Mouse (Mus musculus): ENCODE results near the gene Magi1. TPM values are rescaled to one million over a fixed set of nuclear protein-coding genes. Genes with fewer than 3 reads are reported as not detected.

Gene Magi1
- polyA plus RNA-seq, 1 experiment: 2.3 TPM

- H3K36me3 ChIP-seq (replicated peaks; ENCODE audit: low read length): no peaks in the 10 kb centered on the region
- H3K4me1 ChIP-seq: no peaks in the 10 kb centered on the region
- no peak for TF ChIP-seq GATA1 (IDR thresholded peaks at IDR 0.05; ENCODE audit: borderline replicate concordance, low read length)
- TF ChIP-seq FLI1 (IDR thresholded peaks at IDR 0.05; ENCODE audit: low read length): no peak
- no peak overlapping the region for H3K4me3 ChIP-seq (replicated peaks)
- no peaks in the 10 kb centered on the region for H3K27me3 ChIP-seq (replicated peaks)
- no peaks in the 10 kb centered on the region for H3K9me3 ChIP-seq
These were observed 220.2 kb downstream of the Magi1 start for GRCm38 (mm10) chr6:94063542-94063941.

GRCm38 (mm10) chr6:94061424-94061980, 222.2 kb downstream of the Magi1 start:
- Histone ChIP-seq H3K9me3 (no peaks in the 10 kb centered on the region), H3K4me3 (replicated peaks) (no peak overlapping the region), H3K27me3 (replicated peaks) (no peaks in the 10 kb centered on the region), H3K36me3 (replicated peaks; ENCODE audit: low read length) (no peaks in the 10 kb centered on the region), H3K4me1 (no peaks in the 10 kb centered on the region)
- no peak for TF ChIP-seq FLI1 (IDR thresholded peaks at IDR 0.05; ENCODE audit: low read length)
- TF ChIP-seq GATA1 (IDR thresholded peaks at IDR 0.05; ENCODE audit: borderline replicate concordance, low read length): no peak

DNA sequence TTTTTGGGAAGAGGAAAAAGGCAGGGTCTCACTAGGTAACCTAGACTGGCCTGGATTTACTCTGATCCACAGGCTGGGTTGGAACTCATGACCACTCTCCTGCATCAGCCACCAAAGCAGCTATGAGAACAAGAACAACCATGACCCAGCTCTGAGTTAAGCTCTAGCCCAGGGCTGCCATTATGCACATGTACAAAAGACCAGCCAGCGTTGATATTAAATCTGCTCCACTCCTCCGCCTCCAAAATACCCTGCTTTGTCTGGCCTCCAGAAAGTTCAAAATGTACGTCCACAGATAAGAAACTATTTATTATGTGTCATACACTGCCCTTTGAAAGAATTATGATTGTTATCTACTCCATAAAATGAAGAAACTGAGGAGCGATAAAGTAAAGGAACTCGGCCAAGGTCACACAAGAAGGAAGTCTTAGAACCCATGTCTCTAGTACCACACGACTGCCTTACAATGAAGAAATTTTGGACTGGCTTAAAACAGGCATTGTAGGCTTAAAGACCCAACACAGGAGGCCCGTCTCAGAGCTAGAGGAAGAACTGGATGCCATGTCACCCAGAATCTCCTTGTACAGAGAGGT, 223.0 kb downstream of the Magi1 start:
- Histone ChIP-seq H3K9me3 (no peaks in the 10 kb centered on the region), H3K4me1 (no peaks in the 10 kb centered on the region), H3K4me3 (replicated peaks) (no peak overlapping the region), H3K36me3 (replicated peaks; ENCODE audit: low read length) (no peaks in the 10 kb centered on the region), H3K27me3 (replicated peaks) (no peaks in the 10 kb centered on the region)
- TF ChIP-seq GATA1 (IDR thresholded peaks at IDR 0.05; ENCODE audit: borderline replicate concordance, low read length) (no peak), FLI1 (IDR thresholded peaks at IDR 0.05; ENCODE audit: low read length) (no peak)

DNA sequence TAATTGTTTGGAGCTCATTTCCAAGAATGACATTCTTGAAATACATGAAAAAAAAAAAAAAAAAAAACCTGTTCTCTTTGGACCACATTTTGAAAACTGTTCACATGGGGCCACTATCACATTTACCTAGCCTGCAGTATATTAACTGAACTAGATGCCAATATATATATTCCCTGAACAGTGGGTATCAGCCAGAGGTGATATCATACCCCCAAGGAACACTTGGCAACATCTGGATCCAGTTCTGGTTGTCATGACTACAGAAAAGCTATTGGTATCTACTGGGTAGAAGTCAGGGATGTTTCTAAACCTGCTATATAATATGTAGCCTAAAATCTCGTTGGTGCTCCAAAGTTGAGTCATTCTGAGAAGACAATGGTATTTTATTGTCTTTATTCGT, 224.6 kb downstream of the Magi1 start:
- Histone ChIP-seq H3K9me3 (no peaks in the 10 kb centered on the region), H3K4me1 (no peaks in the 10 kb centered on the region), H3K27me3 (replicated peaks) (no peaks in the 10 kb centered on the region), H3K4me3 (replicated peaks) (no peak overlapping the region), H3K36me3 (replicated peaks; ENCODE audit: low read length) (no peaks in the 10 kb centered on the region)
- no peak for TF ChIP-seq FLI1 (IDR thresholded peaks at IDR 0.05; ENCODE audit: low read length)
- TF ChIP-seq GATA1 (IDR thresholded peaks at IDR 0.05; ENCODE audit: borderline replicate concordance, low read length): no peak

DNA sequence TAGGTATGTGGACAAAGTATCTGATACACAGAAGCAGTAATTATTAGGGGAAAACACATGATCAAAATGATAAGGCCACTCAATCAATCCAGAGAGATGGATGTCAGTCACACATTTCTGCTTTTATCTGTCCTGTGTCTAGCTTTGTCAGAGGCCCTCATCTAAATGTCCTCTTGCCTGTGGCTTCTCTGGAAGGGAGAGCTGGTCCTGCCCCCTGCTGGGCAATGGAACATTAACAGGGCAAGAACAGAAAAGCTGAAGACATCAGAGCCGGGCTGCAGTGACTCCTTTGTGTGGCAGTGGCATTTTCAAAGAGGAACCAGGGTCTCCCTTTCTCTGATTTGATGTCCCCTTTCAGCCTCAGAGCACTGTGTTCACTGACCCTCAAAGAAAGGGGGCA, 229.8 kb downstream of the Magi1 start:
- Histone ChIP-seq H3K4me1 (no peaks in the 10 kb centered on the region), H3K4me3 (replicated peaks) (no peak overlapping the region), H3K36me3 (replicated peaks; ENCODE audit: low read length) (no peaks in the 10 kb centered on the region), H3K27me3 (replicated peaks) (no peaks in the 10 kb centered on the region), H3K9me3 (peaks cover 3% of the 10 kb centered on the region; the same call in 1 of the 2 replicates)
- TF ChIP-seq FLI1 (IDR thresholded peaks at IDR 0.05; ENCODE audit: low read length) (no peak), GATA1 (IDR thresholded peaks at IDR 0.05; ENCODE audit: borderline replicate concordance, low read length) (no peak)

- no peaks in the 10 kb centered on the region for H3K27me3 ChIP-seq (replicated peaks)
- TF ChIP-seq FLI1 (IDR thresholded peaks at IDR 0.05; ENCODE audit: low read length): no peak
- TF ChIP-seq GATA1 (IDR thresholded peaks at IDR 0.05; ENCODE audit: borderline replicate concordance, low read length): no peak
- H3K4me1 ChIP-seq: no peaks in the 10 kb centered on the region
- no peak overlapping the region for H3K4me3 ChIP-seq (replicated peaks)
- H3K36me3 ChIP-seq (replicated peaks; ENCODE audit: low read length): no peaks in the 10 kb centered on the region
- peaks cover 5% of the 10 kb centered on the region for H3K9me3 ChIP-seq
These were observed 238.5 kb downstream of the Magi1 start for GRCm38 (mm10) chr6:94045180-94045579.

DNA sequence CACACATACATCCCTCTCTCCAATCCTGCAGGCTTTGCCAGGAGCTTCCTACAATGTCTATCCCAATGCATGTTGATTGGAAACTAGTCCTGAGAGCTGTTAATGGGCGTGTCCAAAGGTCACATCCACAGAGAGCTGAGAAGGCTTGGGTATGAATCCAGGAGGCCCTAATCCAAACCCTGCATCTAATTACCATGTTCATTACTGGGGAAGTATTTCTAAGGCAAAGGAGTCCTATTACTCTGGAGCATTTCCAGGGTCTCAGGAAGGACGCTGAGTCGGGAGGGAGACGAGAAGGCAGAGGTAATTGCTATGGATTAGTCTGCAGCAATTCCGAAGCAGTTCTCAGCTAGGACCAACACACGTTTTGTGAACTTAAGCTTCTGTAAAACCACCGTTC, 240.3 kb downstream of the Magi1 start:
- Histone ChIP-seq H3K4me3 (replicated peaks) (no peak overlapping the region), H3K27me3 (replicated peaks) (no peaks in the 10 kb centered on the region), H3K9me3 (peaks cover 3% of the 10 kb centered on the region), H3K4me1 (no peaks in the 10 kb centered on the region), H3K36me3 (replicated peaks; ENCODE audit: low read length) (no peaks in the 10 kb centered on the region)
- TF ChIP-seq FLI1 (IDR thresholded peaks at IDR 0.05; ENCODE audit: low read length): no peak
- no peak for TF ChIP-seq GATA1 (IDR thresholded peaks at IDR 0.05; ENCODE audit: borderline replicate concordance, low read length)

DNA sequence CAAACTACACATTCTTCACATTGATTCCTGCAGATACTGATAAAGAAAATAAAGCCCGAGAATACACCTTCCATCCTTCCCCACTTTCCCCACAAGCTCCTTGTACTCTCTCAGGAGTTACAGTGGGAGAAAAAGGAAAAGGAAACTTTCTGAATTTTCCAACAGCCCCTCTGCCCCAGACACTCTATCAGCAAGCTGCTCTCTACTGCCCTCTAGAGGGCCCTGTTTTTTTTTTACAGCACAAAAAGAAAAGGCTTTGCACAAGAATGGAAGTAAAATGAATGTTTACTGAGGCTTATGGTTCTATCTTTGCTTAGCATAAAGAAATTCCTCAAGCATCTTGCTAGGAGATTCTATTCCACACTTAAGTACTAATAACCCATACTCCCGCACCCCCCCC, 243.6 kb downstream of the Magi1 start:
- H3K9me3 ChIP-seq: peaks cover 3% of the 10 kb centered on the region
- no peaks in the 10 kb centered on the region for H3K4me1 ChIP-seq
- no peak overlapping the region for H3K4me3 ChIP-seq (replicated peaks)
- H3K27me3 ChIP-seq (replicated peaks): no peaks in the 10 kb centered on the region
- TF ChIP-seq GATA1 (IDR thresholded peaks at IDR 0.05; ENCODE audit: borderline replicate concordance, low read length) (no peak), FLI1 (IDR thresholded peaks at IDR 0.05; ENCODE audit: low read length) (no peak)
- H3K36me3 ChIP-seq (replicated peaks; ENCODE audit: low read length): no peaks in the 10 kb centered on the region

DNA sequence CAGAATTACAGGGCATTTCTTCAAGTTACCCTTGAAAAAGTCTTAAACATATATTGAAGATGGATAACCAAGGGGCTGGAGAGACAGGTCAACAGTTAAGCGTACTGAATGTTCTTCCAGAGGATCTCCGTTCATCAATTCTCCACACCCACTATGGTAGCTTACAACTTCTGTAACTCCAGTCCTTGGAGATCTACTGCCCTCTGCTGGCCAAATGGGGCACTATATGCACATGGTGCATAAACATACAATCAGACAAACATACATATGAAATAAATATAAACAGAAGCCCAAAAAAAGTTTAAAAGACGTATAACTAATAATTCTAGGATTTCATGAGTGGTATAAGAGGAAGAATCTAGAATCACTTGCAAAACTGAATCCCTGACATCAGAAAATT, 244.8 kb downstream of the Magi1 start:
- no peaks in the 10 kb centered on the region for H3K36me3 ChIP-seq (replicated peaks; ENCODE audit: low read length)
- no peak for TF ChIP-seq FLI1 (IDR thresholded peaks at IDR 0.05; ENCODE audit: low read length)
- TF ChIP-seq GATA1 (IDR thresholded peaks at IDR 0.05; ENCODE audit: borderline replicate concordance, low read length): no peak
- H3K27me3 ChIP-seq (replicated peaks): no peaks in the 10 kb centered on the region
- no peaks in the 10 kb centered on the region for H3K4me1 ChIP-seq
- no peak overlapping the region for H3K4me3 ChIP-seq (replicated peaks)
- H3K9me3 ChIP-seq: peaks cover 3% of the 10 kb centered on the region

- H3K27me3 ChIP-seq (replicated peaks): no peaks in the 10 kb centered on the region
- peaks cover 3% of the 10 kb centered on the region for H3K9me3 ChIP-seq
- no peaks in the 10 kb centered on the region for H3K4me1 ChIP-seq
These were observed 247.2 kb downstream of the Magi1 start for GRCm38 (mm10) chr6:94036554-94036953.

More at GRCm38 (mm10) chr6:94036554-94036953, 247.2 kb downstream of the Magi1 start:
- Histone ChIP-seq H3K36me3 (replicated peaks; ENCODE audit: low read length) (no peaks in the 10 kb centered on the region), H3K4me3 (replicated peaks) (no peak overlapping the region)
- TF ChIP-seq FLI1 (IDR thresholded peaks at IDR 0.05; ENCODE audit: low read length) (no peak), GATA1 (IDR thresholded peaks at IDR 0.05; ENCODE audit: borderline replicate concordance, low read length) (no peak)

Data from megakaryocyte, embryonic 14.5 days (primary cell).